Mouse (Mus musculus) A20 (cell line): ENCODE measurements around the gene Tpmt.

ENCODE experiments used
- DNase-seq: peaks from one replicate; pipeline ENCODE4 v3.0.0-alpha.2; 2011; ENCODE audit warnings: low read depth, low spot score

The Tpmt gene

DNA sequence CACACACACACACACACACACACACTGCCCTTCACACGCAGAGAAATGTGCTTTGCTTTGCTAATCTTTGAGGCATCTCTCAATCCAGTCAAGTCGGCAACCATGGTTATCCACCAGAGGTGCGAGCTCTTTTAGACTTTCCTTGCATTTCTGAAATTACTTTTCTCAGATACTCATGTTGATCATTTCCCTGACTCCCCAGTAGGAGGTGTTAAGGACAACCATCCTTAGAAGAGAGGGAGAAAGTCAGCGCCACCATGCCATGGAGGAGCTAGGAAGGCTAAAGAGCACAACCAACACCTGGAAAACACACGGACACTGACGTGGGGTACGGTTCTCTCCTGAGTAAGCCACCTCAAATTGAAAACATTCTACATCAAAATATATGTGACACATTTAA lies 68.0 kb downstream of the Tpmt start:
- no peak for DNase-seq

DNA sequence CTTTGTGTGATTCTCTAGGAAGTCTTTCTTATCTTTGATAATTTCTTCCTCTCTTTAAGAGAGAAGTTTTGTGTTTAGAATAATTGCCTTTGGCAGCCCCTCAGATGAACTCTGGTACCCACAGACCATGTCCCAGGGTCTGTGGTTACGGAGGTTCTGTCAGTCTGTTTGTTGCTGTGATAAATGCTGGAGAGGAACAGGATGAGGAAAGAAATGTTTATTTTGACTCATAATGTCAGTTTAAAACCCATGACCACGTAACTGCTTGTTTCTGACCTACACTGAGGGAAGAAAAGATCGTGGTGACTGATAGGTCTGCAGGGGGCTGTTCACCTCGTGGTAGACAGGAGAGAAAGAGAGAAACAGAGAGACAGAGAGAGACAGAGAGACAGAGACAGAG lies 68.6 kb downstream of the Tpmt start:
- no peak for DNase-seq

DNA sequence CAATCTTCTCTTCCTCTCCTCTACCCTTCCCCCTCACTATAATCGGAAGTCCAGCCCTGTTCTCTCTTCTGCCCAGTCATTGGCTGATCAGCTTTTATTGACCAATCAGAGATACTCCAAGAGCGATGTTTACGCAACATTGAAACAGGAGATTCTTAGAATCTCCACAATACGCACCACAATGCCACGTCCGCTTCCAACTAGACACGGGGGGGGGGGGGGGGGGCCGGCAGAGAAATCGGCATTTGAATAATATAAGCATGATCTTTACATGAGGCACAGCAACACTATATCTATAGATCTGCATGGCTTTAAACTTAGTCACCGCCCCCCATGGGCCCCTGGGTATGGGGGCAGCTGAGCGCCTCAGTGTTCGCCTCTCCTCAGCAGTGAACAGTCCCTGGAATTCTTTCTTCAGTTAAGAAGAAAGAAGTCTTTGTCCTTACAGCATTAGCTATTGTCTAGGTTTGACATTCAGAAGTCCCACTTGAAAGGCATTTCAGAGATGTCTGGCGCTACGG lies 69.4 kb downstream of the Tpmt start:
- DNase-seq: no peak
